Mouse (Mus musculus) brain, adult 2 months (tissue): Measurements from ENCODE around the gene Taar5.

Experiments used
- DNase-seq: peaks from one replicate; pipeline ENCODE4 v3.0.0; 2011; ENCODE audit warnings: low read depth, low spot score

The Taar5 gene

GRCm38 (mm10) chr10:24008143-24008542, 37.6 kb downstream of the Taar5 start:
- DNase-seq: no peak
